ENCODE assay signal across 21 mouse cellular contexts in genomic region chr1:178234109-178234508, GRCm38 (mm10).
"Had no signal": no experiment of that assay in that cellular context is flagged by ENCODE, and none has a peak within 500 bp of the region (broad histone marks: within the 10 kb centered on the region; RNA-seq: fewer than 3 reads in every experiment).

No protein-coding gene starts in this region.

- H3K4me1 ChIP-seq: liver, embryonic 13.5 days; midbrain, embryonic 10.5 days; midbrain, embryonic 13.5 days; neural tube, embryonic 13.5 days; neural tube, embryonic 15.5 days had no signal

- H3K4me3 ChIP-seq: liver, embryonic 13.5 days; liver, embryonic 15.5 days; megakaryocyte, embryonic 14.5 days; midbrain, embryonic 10.5 days; midbrain, embryonic 13.5 days; myocyte; neural tube, embryonic 13.5 days; neural tube, embryonic 15.5 days had no signal

- H3K9me3 ChIP-seq: midbrain, embryonic 13.5 days; neural tube, embryonic 15.5 days had no signal

- ATAC-seq: midbrain, embryonic 13.5 days; midbrain, embryonic 16.5 days had no signal

- H3K27ac ChIP-seq: liver, embryonic 13.5 days; liver, embryonic 15.5 days; midbrain, embryonic 10.5 days; midbrain, embryonic 13.5 days; neural tube, embryonic 13.5 days; neural tube, embryonic 15.5 days had no signal

- DNase-seq: liver, embryonic 13.5 days; lung, adult 18-20 months; lung, embryonic 14.5 days; lung, postnatal 10 days; lung, postnatal 4 days; retina, postnatal 1 day; right cerebral cortex, adult 18-20 months; right cerebral cortex, postnatal 25 days; right cerebral cortex, postnatal 4 days; spleen, adult 18-20 months; thymus, adult 18-20 months; thymus, postnatal 14 days; thymus, postnatal 36 days had no signal

- H3K9ac ChIP-seq: liver, embryonic 13.5 days; liver, embryonic 15.5 days; lung, embryonic 14.5 days; midbrain, embryonic 13.5 days; neural tube, embryonic 13.5 days; neural tube, embryonic 15.5 days had no signal

- H3K27me3 ChIP-seq: liver, embryonic 13.5 days; liver, embryonic 15.5 days; megakaryocyte, embryonic 14.5 days; midbrain, embryonic 13.5 days; neural tube, embryonic 13.5 days; neural tube, embryonic 15.5 days had no signal

- H3K4me2 ChIP-seq: liver, embryonic 13.5 days; liver, embryonic 15.5 days; lung, embryonic 14.5 days; midbrain, embryonic 13.5 days; neural tube, embryonic 13.5 days; neural tube, embryonic 15.5 days had no signal
